Mouse (Mus musculus): ENCODE measurements around the gene Cdc42ep2. TPM values are rescaled to one million over a fixed set of nuclear protein-coding genes. Genes with fewer than 3 reads are reported as not detected.

Cdc42ep2 gene
- 19.0 and 20.3 TPM in 2 replicates for polyA plus RNA-seq (2015; fragmentation: Nextera tagmentation; extraction: Ambion mirVana)

DNA sequence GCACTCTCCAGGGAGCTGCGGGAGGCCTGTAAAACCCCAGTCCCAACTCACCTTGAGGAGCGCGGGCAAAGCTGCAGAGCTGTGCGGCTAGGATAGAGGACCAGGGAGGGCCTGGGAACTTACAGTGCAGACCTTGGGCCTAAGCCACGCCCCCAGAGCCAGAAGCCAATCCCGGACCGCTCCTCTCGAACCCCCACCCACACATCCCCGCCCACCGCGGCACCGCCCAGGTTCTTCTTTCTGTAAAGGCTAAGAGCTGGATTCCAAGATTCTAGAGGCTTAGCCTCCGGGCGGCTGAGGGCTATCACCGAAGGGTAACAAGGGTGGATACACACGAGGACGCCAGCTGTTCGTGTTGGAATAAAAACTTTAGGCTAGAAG is at the start of gene Cdc42ep2:
Gene Cdc42ep2, minus strand, starts transcription at position 104 of the 381 bp plus-strand sequence.
- Histone ChIP-seq H3K36me3 (no peaks in the 10 kb centered on the region), H3K27ac (replicated peaks) (peak within 1 kb of the TSS; percentile 89), H3K9ac (peak within 1 kb of the TSS; percentile 80), H3K4me3 (peak within 1 kb of the TSS; percentile 63), H3K4me1 (replicated peaks) (peaks cover 43% of the 10 kb centered on the region), H3K4me2 (peak within 1 kb of the TSS; percentile 81), H3K27me3 (no peaks in the 10 kb centered on the region), H3K9me3 (no peaks in the 10 kb centered on the region)
- 0% methylated on average over 18 of the region's 18 CpGs for WGBS
- peak; percentile 95 for ATAC-seq (ENCODE audit: low FRiP score, low read depth)

DNA sequence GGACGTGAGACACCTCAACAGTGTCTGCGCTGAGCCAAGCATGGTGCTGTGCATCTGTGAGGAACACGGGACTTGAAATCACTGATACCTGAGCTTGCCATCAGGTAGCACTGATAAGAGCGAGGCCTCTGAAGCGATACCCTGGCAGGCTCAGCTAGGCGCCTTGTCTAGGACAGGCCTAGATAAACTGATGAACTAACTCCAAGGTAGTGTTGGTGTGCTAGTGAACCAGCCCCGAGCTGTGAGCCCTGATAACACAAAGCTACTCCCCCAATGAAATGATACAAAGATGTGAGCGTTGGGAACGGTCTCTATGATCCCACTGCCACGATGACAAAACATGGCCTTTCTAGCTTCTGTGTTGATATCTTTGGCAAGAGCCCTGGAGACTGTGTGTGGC is 43.0 kb upstream of the Cdc42ep2 start:
- Histone ChIP-seq H3K36me3 (no peaks in the 10 kb centered on the region), H3K9me3 (no peaks in the 10 kb centered on the region), H3K4me2 (no peak overlapping the region), H3K4me1 (replicated peaks) (peaks cover 17% of the 10 kb centered on the region), H3K27ac (replicated peaks) (no peak overlapping the region), H3K9ac (no peak overlapping the region), H3K4me3 (no peak overlapping the region), H3K27me3 (no peaks in the 10 kb centered on the region; the same call in 1 of the 2 replicates)
- WGBS = 93% methylated on average over 10 of the region's 10 CpGs
- no peak for ATAC-seq (ENCODE audit: low FRiP score, low read depth)

DNA sequence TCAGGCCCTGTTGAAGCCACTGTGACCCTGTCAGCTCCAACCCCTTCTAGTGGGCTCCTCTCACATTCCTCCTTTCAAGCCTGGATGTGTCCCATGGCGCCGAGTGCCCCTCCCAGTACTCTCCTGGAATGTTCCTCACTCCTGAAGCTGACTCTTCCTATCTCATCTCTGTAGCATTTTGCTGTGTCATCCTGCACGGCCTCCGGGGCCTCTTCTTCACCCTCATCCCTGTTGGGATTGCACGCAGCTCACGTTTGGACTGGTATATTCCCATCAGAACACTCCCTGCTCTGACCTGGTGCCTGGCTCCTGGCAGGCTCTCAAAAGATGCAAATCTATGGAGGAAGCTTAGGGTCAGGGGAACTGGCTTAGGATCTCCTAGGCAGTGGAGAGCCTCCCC is 42.2 kb upstream of the Cdc42ep2 start:
- no peak for ATAC-seq (ENCODE audit: low FRiP score, low read depth)
- 78% methylated on average over 6 of the region's 6 CpGs for WGBS
- Histone ChIP-seq H3K9me3 (no peaks in the 10 kb centered on the region), H3K9ac (no peak overlapping the region), H3K27ac (replicated peaks) (no peak overlapping the region), H3K4me2 (no peak overlapping the region), H3K27me3 (no peaks in the 10 kb centered on the region; the same call in 1 of the 2 replicates), H3K36me3 (no peaks in the 10 kb centered on the region), H3K4me3 (no peak overlapping the region), H3K4me1 (replicated peaks) (peaks cover 20% of the 10 kb centered on the region)

DNA sequence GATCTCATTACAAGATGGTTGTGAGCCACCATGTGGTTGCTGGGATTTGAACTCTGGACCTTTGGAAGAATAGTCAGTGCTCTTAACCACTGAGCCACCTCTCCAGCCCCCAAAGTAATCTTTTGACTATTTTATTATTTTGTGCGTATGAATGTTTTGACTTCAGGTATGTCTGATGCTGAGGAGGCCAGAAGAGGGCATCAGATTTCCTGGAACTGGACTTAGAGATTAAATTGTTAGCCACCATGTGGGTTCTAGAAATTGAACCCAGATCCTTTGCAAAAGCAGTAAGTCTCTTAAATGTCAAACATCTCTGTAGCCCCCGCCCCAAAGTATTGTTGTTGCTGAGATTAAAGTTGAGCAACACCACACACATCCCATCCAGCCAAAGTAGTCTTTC is 41.3 kb upstream of the Cdc42ep2 start:
- no peak for ATAC-seq (ENCODE audit: low FRiP score, low read depth)
- 96% methylated on average over 2 of the region's 2 CpGs for WGBS

DNA sequence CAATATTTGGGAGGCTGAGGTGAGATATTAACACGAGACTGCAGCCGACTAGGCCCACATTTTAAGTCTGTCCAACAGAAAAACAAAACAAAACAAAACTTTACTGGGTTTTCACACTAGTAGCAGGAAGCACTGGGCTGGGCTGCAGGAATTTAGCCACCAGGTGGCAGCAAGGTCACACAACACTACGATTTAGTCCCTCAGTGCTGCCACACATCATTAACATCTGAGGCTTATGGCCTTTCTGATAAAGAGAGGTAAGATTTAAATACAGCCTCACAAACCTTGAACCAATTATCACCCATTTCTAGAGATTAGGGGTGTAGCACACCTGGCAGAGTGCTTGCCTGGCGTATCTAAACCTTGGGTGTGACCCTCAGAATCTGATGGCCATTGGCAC is 40.7 kb upstream of the Cdc42ep2 start:
- 13% methylated on average over 4 of the region's 4 CpGs for WGBS
- Histone ChIP-seq H3K4me2 (no peak overlapping the region), H3K27ac (replicated peaks) (no peak overlapping the region), H3K36me3 (no peaks in the 10 kb centered on the region), H3K9me3 (no peaks in the 10 kb centered on the region), H3K27me3 (no peaks in the 10 kb centered on the region), H3K9ac (no peak overlapping the region), H3K4me1 (replicated peaks) (peaks cover 20% of the 10 kb centered on the region), H3K4me3 (no peak overlapping the region)
- no peak for ATAC-seq (ENCODE audit: low FRiP score, low read depth)

More for the DNA sequence above, 41.3 kb upstream of the Cdc42ep2 start:
- Histone ChIP-seq H3K36me3 (no peaks in the 10 kb centered on the region), H3K9ac (no peak overlapping the region), H3K27ac (replicated peaks) (no peak overlapping the region), H3K4me2 (no peak overlapping the region), H3K4me1 (replicated peaks) (peaks cover 20% of the 10 kb centered on the region), H3K27me3 (no peaks in the 10 kb centered on the region), H3K4me3 (no peak overlapping the region), H3K9me3 (no peaks in the 10 kb centered on the region)

DNA sequence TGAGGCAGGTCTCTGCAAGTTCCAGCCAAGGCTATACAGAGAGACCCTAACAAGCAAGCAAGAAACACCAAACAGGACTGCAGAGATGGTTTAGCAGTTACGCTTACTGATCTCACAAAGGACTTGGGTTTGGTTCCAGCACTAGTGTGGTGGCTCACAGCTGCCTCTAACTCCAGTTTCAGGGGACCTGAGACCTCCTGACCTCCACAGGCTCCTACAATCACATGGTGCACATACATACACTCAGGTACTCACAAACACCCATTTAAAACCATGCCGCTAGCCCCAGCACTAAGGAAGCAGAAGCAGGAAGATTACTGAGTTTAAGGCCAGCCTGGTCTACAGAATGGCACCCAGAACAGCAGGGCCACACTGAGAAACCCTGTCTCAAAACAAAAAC is 40.2 kb upstream of the Cdc42ep2 start:
- H3K9me3 ChIP-seq = no peaks in the 10 kb centered on the region
- H3K36me3 ChIP-seq = no peaks in the 10 kb centered on the region
- H3K4me1 ChIP-seq (replicated peaks) = peaks cover 20% of the 10 kb centered on the region
- no peak overlapping the region for H3K27ac ChIP-seq (replicated peaks)
- no peak for ATAC-seq (ENCODE audit: low FRiP score, low read depth)
- WGBS = 74% methylated on average over 2 of the region's 2 CpGs
- H3K27me3 ChIP-seq = no peaks in the 10 kb centered on the region
- H3K4me3 ChIP-seq = peak overlapping the region; percentile 53
- peak overlapping the region; percentile 81 for H3K4me2 ChIP-seq
- H3K9ac ChIP-seq = no peak overlapping the region

DNA sequence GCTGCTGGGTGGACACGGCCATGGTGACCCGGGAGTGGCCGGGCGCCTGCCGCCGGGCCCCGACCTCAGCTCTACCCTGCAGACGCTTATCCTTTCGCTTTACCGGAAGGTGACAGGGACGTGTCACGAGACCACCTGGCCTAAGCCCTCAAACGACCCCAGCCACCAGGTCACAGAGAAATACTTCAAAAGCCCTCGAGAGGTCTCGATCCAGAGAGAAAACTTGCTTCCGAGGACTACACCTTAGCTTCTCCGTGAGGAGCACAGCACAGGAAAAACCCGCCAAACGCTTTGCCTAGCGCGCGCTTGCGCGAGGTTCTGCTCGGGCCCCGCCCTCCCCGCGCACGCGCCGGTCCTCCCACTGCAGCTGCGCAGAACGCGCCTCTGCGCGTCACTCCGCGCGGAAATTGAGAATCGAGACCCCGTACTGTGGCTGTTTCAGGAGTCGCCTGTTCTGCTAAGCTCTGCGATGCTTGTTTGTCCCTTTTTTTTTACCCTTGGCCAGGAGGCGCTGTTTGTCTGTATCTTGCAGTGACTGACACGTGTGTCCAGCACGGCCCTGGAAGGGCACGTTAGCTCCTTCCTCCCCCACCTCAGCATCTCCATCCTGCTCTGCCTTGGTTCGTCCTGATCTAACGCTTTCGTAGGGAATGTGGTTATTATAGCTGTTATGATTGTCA is 39.4 kb upstream of the Cdc42ep2 start, which contains the start of gene Pola2:
Gene Pola2, minus strand, starts transcription at position 320 of the 680 bp plus-strand sequence.
- no peaks in the 10 kb centered on the region for H3K9me3 ChIP-seq
- peak within 1 kb of the TSS; percentile 81 for H3K4me2 ChIP-seq
- H3K9ac ChIP-seq = peak within 1 kb of the TSS; percentile 52
- peak; percentile 94 for ATAC-seq (ENCODE audit: low FRiP score, low read depth)
- H3K36me3 ChIP-seq = no peaks in the 10 kb centered on the region
- no peaks in the 10 kb centered on the region for H3K27me3 ChIP-seq
- peak within 1 kb of the TSS; percentile 53 for H3K4me3 ChIP-seq
- under 1% methylated on average over 50 of the region's 50 CpGs for WGBS
- H3K4me1 ChIP-seq (replicated peaks) = peaks cover 20% of the 10 kb centered on the region
- H3K27ac ChIP-seq (replicated peaks) = peak within 1 kb of the TSS; percentile 68

DNA sequence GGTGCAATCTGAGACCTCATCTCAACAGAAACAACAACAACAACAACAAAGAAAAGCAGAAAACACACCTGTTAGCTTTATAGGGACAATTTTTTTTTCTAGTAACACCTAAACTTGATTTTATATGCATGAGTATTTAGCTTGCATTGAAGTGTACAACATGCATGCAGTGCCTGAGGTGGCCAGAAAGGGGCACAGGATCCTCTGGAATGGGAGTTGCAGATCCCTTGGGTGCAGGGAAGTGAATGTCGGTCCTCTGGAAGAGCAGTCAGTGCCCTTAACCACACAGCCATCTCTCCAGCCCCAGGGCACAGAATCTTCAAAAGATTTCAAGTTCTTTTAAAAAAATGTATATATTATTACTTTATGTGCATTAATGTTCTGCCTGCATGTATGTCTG is 38.0 kb upstream of the Cdc42ep2 start:
- no peaks in the 10 kb centered on the region for H3K9me3 ChIP-seq
- no peak for ATAC-seq (ENCODE audit: low FRiP score, low read depth)
- no peak overlapping the region for H3K4me3 ChIP-seq
- H3K36me3 ChIP-seq = no peaks in the 10 kb centered on the region
- H3K9ac ChIP-seq = no peak overlapping the region
- H3K4me2 ChIP-seq = peak overlapping the region; percentile 81
- H3K4me1 ChIP-seq (replicated peaks) = peaks cover 20% of the 10 kb centered on the region
- no peaks in the 10 kb centered on the region for H3K27me3 ChIP-seq
- WGBS = 41% methylated on average over 1 of the region's 1 CpGs
- H3K27ac ChIP-seq (replicated peaks) = no peak overlapping the region

DNA sequence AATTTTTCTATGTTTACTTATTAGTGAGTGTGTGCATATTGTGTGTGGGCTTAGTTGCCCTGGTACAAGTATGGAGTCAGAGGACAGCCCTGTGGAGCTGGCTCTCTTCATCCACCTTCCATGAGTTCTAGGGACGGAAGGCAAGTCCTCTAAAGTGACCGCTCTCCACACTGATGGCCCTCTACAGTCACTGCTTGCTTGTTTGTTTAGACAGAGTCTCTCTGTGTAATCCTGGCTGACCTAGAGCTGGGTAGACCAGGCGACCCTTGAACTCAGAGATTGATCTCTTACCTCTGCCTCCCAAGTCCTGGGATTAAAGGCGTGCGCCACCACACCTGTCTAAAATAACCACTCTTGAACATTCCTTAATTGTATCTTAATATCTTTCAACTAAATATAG is 32.8 kb upstream of the Cdc42ep2 start:
- no peak overlapping the region for H3K9ac ChIP-seq
- no peak overlapping the region for H3K27ac ChIP-seq (replicated peaks)
- H3K4me2 ChIP-seq = no peak overlapping the region
- no peaks in the 10 kb centered on the region for H3K9me3 ChIP-seq
- no peaks in the 10 kb centered on the region; the same call in 1 of the 2 replicates for H3K36me3 ChIP-seq
- no peaks in the 10 kb centered on the region for H3K27me3 ChIP-seq
- no peaks in the 10 kb centered on the region for H3K4me1 ChIP-seq (replicated peaks)
- no peak for ATAC-seq (ENCODE audit: low FRiP score, low read depth)
- WGBS = 93% methylated on average over 5 of the region's 5 CpGs
- H3K4me3 ChIP-seq = no peak overlapping the region

DNA sequence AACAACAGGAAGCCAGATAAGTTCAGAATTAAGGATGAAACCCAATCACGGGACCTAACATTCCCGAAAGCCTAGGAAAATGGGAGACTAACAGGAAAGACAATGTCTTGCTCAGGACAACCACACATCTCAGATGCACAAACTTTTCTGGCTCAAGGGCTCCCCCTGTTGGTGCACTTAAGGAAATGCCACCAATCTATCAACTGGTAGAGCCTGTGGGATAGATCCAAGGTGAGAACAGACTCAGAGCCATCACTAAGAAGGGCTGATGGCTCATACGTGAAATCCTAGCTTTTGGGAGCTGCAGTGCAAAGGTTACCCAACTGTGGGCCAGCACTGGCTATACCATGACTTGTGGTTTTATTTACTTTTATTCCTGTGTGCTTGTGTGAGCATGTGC is 32.1 kb upstream of the Cdc42ep2 start:
- Histone ChIP-seq H3K27ac (replicated peaks) (no peak overlapping the region), H3K4me3 (no peak overlapping the region), H3K4me1 (replicated peaks) (no peaks in the 10 kb centered on the region), H3K9ac (no peak overlapping the region), H3K9me3 (no peaks in the 10 kb centered on the region), H3K27me3 (no peaks in the 10 kb centered on the region), H3K36me3 (no peaks in the 10 kb centered on the region; the same call in 1 of the 2 replicates), H3K4me2 (no peak overlapping the region)
- ATAC-seq (ENCODE audit: low FRiP score, low read depth) = 0 out of 2 replicates have a peak, but pooled peaks have one; percentile 56
- WGBS = 32% methylated on average over 3 of the region's 3 CpGs

DNA sequence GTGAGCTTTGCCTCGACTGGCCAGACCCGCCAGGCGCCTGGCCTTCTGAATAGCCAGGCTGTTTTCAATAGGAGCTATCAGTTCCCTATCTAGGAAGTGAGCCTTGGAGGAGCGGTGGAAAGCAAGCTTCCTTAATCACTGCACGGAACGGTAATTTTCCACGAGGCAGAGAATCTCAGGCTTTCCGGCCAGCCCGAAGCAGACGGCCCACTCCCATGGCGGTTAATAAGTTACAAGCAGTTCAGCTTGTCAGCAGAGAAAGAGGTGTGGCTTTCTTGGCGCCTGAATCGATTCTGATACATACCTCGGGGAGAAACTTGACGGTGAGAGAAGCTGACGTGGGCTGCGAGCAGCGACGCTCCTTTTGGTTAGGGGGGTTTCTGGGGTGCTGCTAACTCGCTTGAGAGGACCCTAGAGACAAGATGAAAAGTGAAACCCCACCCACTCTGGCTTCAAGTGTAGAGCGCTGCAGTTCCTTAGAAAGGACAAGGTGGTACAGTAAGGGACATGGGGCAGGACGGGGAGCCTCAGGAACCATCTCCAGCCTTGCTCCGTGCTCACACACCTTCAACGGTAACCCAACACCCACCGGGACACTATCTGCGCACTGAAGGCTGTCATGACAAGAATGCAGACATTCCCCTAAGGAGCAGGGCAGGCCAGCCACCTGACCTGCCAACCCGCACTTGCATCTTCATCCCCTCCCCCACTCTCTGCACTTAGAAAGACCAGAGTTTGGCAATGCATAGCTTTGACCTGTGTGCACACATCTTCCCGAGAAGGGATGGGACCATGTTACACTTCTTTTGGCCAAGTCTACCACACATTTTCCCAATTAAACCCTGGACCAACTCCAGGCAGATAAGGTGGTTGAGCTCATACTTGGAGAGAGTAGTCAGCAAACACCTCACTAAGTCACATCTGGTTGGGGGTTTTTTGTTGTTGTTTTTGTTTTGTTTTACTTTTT is 31.4 kb upstream of the Cdc42ep2 start:
- Histone ChIP-seq H3K4me1 (replicated peaks) (no peaks in the 10 kb centered on the region), H3K27me3 (no peaks in the 10 kb centered on the region)
- WGBS = 86% methylated on average over 28 of the region's 28 CpGs

DNA sequence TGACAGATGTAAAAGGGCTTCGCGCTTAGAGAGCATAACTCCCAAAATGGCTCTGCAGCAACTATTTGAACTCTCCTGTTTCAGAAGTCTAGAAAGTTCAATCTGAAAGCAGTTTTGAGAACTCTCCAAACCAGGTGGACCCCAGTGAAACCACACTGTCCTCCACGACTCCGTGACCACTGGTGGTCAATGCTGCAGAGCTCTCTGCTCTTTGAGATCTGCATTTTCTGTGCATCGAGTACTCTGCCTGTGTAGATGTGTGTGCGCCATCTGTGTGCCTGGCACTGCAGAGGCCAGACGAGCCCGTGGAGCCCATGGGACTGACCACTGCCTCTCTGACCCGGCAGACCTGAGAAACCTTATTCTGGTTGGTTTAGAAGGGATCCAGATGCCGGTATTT is 30.3 kb upstream of the Cdc42ep2 start:
- Histone ChIP-seq H3K9ac (no peak overlapping the region), H3K4me2 (no peak overlapping the region), H3K27ac (replicated peaks) (no peak overlapping the region), H3K27me3 (no peaks in the 10 kb centered on the region), H3K4me3 (no peak overlapping the region), H3K36me3 (peaks cover 3% of the 10 kb centered on the region), H3K9me3 (no peaks in the 10 kb centered on the region), H3K4me1 (replicated peaks) (no peaks in the 10 kb centered on the region)
- WGBS = 93% methylated on average over 10 of the region's 10 CpGs
- ATAC-seq (ENCODE audit: low FRiP score, low read depth) = no peak

More for the DNA sequence above, 31.4 kb upstream of the Cdc42ep2 start:
- Histone ChIP-seq H3K36me3 (no peaks in the 10 kb centered on the region; the same call in 1 of the 2 replicates), H3K4me2 (no peak overlapping the region), H3K4me3 (no peak overlapping the region), H3K27ac (replicated peaks) (no peak overlapping the region), H3K9me3 (no peaks in the 10 kb centered on the region), H3K9ac (no peak overlapping the region)
- ATAC-seq (ENCODE audit: low FRiP score, low read depth) = no peak
